Mouse (Mus musculus) megakaryocyte, embryonic 14.5 days (primary cell): ENCODE data around the gene Fstl3. TPM values are rescaled to one million over a fixed set of nuclear protein-coding genes. Genes with fewer than 3 reads are reported as not detected.

Source experiments
- H3K27me3 ChIP-seq: replicated peaks from 2 replicates; pipeline ENCODE3; 2012; ENCODE audit warnings: inconsistent platforms
- H3K36me3 ChIP-seq: replicated peaks from 2 replicates; pipeline ENCODE3; 2012; ENCODE audit warnings: low read length, inconsistent platforms, mixed read lengths
- H3K4me1 ChIP-seq: 2 replicates; pipeline ENCODE4 v1.6.1; 2012; ENCODE audit warnings: inconsistent platforms
- H3K4me3 ChIP-seq: replicated peaks from 2 replicates; pipeline ENCODE3; 2012; ENCODE audit warnings: moderate library complexity, mild to moderate bottlenecking, inconsistent platforms
- H3K9me3 ChIP-seq: 2 replicates; pipeline ENCODE4 v1.6.1; 2012; ENCODE audit warnings: inconsistent platforms
- FLI1 ChIP-seq: IDR thresholded peaks from 2 replicates; pipeline ENCODE4 v1.6.1; 2012; ENCODE audit warnings: low read length, inconsistent platforms, mixed read lengths
- GATA1 ChIP-seq: IDR thresholded peaks from 3 replicates; pipeline ENCODE4 v1.6.1; 2012; ENCODE audit warnings: mixed read lengths, low read length, inconsistent platforms, borderline replicate concordance
- polyA plus RNA-seq: library from polyadenylated mRNA; stranded (reverse); fragments of >175 nt; gene quantifications from 2 replicates; pipeline ENCODE4 v1.2.3, GENCODE M21; 2012; ENCODE audit warnings: low replicate concordance; ENCODE audit not compliant: insufficient read depth

Gene Fstl3
- polyA plus RNA-seq, 1 experiment = 1.6 TPM

GRCm38 (mm10) chr10:79795905-79796304, 18.8 kb downstream of the Fstl3 start:
- Histone ChIP-seq H3K4me1 (peaks cover 65% of the 10 kb centered on the region), H3K36me3 (no peaks in the 10 kb centered on the region), H3K9me3 (peaks cover 2% of the 10 kb centered on the region; the same call in 1 of the 2 replicates), H3K4me3 (no peak overlapping the region), H3K27me3 (peaks cover 17% of the 10 kb centered on the region)
- TF ChIP-seq GATA1 (no peak), FLI1 (no peak)

- peaks cover 15% of the 10 kb centered on the region for H3K27me3 ChIP-seq
- H3K4me1 ChIP-seq = peaks cover 75% of the 10 kb centered on the region
- H3K9me3 ChIP-seq = peaks cover 2% of the 10 kb centered on the region; the same call in 1 of the 2 replicates
- no peaks in the 10 kb centered on the region for H3K36me3 ChIP-seq
- peak overlapping the region; percentile 40 for H3K4me3 ChIP-seq
- TF ChIP-seq FLI1 = no peak
- no peak for TF ChIP-seq GATA1
Measured at GRCm38 (mm10) chr10:79797326-79797725, 20.3 kb downstream of the Fstl3 start.

DNA sequence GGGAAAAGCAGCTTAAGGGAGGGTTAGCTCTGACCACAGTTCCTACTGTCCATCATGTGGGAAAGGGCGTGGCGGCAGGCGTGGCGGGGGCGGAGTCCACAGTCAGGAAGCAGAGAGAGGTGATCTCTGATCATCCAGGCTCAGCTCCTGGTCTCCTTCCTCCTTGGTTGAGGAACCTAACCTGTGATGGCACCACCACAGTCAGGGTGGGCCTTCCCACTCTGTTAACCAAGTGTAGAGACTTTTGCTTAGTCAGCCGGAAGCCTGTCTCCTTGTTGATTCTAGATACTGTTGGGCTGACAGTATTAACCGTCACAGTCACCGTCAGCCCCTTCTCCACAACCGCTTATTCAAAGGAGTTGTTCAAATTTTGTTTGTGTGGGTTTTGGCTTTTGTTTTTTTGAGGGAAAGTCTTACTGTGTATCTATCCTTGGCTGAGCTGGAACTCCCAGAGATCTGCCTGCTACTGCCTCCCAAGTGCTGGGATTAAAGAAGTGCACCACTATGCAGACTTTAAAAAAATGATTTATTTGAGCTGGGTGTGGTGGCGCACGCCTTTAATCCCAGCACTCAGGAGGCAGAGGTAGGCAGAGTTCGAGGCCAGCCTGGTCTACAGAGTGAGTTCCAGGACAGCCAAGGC, 21.3 kb downstream of the Fstl3 start:
- Histone ChIP-seq H3K27me3 (peaks cover 17% of the 10 kb centered on the region), H3K36me3 (no peaks in the 10 kb centered on the region), H3K9me3 (peaks cover 2% of the 10 kb centered on the region; the same call in 1 of the 2 replicates), H3K4me1 (peaks cover 72% of the 10 kb centered on the region), H3K4me3 (peak overlapping the region; percentile 82)
- TF ChIP-seq GATA1 (no peak), FLI1 (no peak)

GRCm38 (mm10) chr10:79800508-79800907, 23.4 kb downstream of the Fstl3 start:
- H3K27me3 ChIP-seq = peaks cover 20% of the 10 kb centered on the region

DNA sequence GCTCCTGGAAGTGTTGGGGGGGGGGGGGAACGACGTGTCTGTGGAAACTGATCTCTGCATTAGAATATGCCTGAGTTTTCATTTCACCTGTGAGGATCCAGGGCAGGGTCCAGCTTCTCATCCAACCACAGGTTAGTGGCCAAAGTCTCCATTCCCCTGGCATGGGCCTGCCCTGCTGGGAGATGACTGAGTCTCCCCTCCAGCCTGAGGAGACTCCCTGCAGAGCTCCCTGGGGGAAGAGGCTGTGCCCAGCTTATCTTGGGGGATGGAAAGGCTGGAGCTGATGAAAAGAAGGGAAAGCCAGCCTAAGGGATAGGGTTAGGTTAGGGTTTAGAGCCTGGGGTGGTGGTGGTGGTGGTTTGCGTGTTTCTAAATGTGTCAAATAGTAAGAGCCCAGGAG, 24.8 kb downstream of the Fstl3 start:
- peaks cover 53% of the 10 kb centered on the region for H3K4me1 ChIP-seq
- TF ChIP-seq GATA1 (no peak), FLI1 (no peak)
- H3K27me3 ChIP-seq = peaks cover 30% of the 10 kb centered on the region
- H3K9me3 ChIP-seq = no peaks in the 10 kb centered on the region
- no peaks in the 10 kb centered on the region for H3K36me3 ChIP-seq
- no peak overlapping the region for H3K4me3 ChIP-seq

More at GRCm38 (mm10) chr10:79800508-79800907, 23.4 kb downstream of the Fstl3 start:
- Histone ChIP-seq H3K4me1 (peaks cover 57% of the 10 kb centered on the region), H3K9me3 (peaks cover 2% of the 10 kb centered on the region; the same call in 1 of the 2 replicates), H3K36me3 (no peaks in the 10 kb centered on the region), H3K4me3 (no peak overlapping the region)
- TF ChIP-seq GATA1 (no peak), FLI1 (no peak)

- H3K4me3 ChIP-seq = no peak overlapping the region
- peaks cover 30% of the 10 kb centered on the region for H3K27me3 ChIP-seq
- H3K4me1 ChIP-seq = peaks cover 52% of the 10 kb centered on the region
- peaks cover 1% of the 10 kb centered on the region for H3K36me3 ChIP-seq
- TF ChIP-seq FLI1 (no peak), GATA1 (no peak)
- H3K9me3 ChIP-seq = no peaks in the 10 kb centered on the region
Measured at GRCm38 (mm10) chr10:79802331-79802971, 25.4 kb downstream of the Fstl3 start.

DNA sequence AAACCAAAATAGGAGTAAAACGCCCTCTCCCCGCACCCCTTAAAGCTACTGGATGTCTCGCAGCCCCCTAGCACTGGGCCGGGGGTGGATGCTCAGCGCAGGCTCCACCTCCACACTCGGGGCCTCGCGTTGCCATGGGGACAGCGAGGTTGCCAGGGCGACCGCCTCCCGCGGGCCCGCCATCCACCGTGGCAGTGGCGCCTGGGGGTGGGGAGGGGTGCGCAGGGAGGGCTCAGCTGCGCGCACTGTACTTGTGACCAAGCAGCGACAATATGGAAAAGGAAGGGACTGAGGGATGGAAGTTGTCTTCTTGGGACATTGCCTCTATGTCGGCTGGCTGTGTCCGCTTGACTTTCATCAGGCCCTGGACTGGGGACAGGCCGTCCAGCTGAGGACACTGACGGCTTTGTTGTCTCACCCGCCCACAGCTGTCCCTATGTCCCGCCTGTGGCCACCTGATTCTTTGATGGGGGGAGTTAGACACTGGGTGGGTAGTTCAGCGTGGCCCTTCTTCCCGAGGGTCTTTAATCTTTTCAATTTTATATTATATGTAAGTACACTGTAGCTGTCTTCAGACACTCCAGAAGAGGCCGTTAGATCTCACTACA, 26.7 kb downstream of the Fstl3 start:
- Histone ChIP-seq H3K36me3 (peaks cover 9% of the 10 kb centered on the region), H3K4me3 (no peak overlapping the region), H3K9me3 (no peaks in the 10 kb centered on the region), H3K27me3 (peaks cover 34% of the 10 kb centered on the region), H3K4me1 (peaks cover 49% of the 10 kb centered on the region)
- TF ChIP-seq FLI1 (no peak), GATA1 (no peak)

- Histone ChIP-seq H3K36me3 (peaks cover 12% of the 10 kb centered on the region), H3K27me3 (peaks cover 31% of the 10 kb centered on the region), H3K4me1 (peaks cover 43% of the 10 kb centered on the region), H3K9me3 (no peaks in the 10 kb centered on the region), H3K4me3 (no peak overlapping the region)
- TF ChIP-seq GATA1 = no peak
Measured at GRCm38 (mm10) chr10:79805636-79806035, 28.6 kb downstream of the Fstl3 start.

DNA sequence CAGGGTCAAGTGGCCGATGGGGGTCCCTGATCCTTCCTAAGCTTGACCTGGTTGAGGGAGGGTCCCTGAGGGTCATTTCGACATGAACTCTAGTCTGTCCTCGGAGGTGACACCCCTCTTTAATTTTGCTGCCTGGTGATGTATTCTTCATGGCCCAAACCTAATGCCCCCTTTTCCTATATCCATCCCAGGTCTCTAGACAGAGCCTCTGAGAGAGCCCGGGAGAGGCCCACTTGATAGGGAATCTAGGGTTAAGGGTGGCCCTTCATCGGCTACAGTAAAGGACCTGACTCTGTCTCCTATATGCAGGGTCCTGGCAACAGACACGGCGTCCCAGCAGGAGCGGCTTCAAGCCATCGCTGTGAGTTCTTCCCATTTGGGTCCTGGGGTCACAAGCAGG, 29.3 kb downstream of the Fstl3 start:
- H3K4me3 ChIP-seq = no peak overlapping the region
- no peaks in the 10 kb centered on the region for H3K9me3 ChIP-seq
- H3K36me3 ChIP-seq = peaks cover 12% of the 10 kb centered on the region
- peaks cover 43% of the 10 kb centered on the region for H3K4me1 ChIP-seq
- no peak for TF ChIP-seq FLI1
- no peak for TF ChIP-seq GATA1
- H3K27me3 ChIP-seq = peaks cover 31% of the 10 kb centered on the region

- no peak for TF ChIP-seq GATA1
- TF ChIP-seq FLI1 = no peak
- no peak overlapping the region for H3K4me3 ChIP-seq
- H3K4me1 ChIP-seq = peaks cover 40% of the 10 kb centered on the region
- no peaks in the 10 kb centered on the region for H3K9me3 ChIP-seq
- peaks cover 12% of the 10 kb centered on the region for H3K36me3 ChIP-seq
- peaks cover 31% of the 10 kb centered on the region for H3K27me3 ChIP-seq
Measured at GRCm38 (mm10) chr10:79806972-79807371, 29.9 kb downstream of the Fstl3 start.
